Mouse (Mus musculus): ENCODE measurements around the gene Rerg.

- TF ChIP-seq CTCF (IDR thresholded peaks at IDR 0.05; ENCODE audit: low read depth): peak; percentile 85
- no peak for TF ChIP-seq EP300 (optimal IDR thresholded peaks at IDR 0.05)
Observed at GRCm38 (mm10) chr6:137098232-137099191, 71.8 kb downstream of the Rerg start.

Data from stomach, postnatal 0 days (tissue).